Mouse (Mus musculus): ENCODE measurements around the gene Uggt1. TPM values are rescaled to one million over a fixed set of nuclear protein-coding genes. Genes with fewer than 3 reads are reported as not detected.

Uggt1 gene
- polyA plus RNA-seq, 1 experiment from 2014 or later: 29.1 TPM

GRCm38 (mm10) chr1:36275635-36276389 lies 31.3 kb upstream of the Uggt1 start:
- TF ChIP-seq CTCF (IDR thresholded peaks at IDR 0.05): no peak
- TF ChIP-seq EP300 (IDR thresholded peaks at IDR 0.05): no peak
- Histone ChIP-seq H3K4me3 (ENCODE audit: low read depth, low read length) (no peak overlapping the region), H3K4me2 (replicated peaks; ENCODE audit: low read depth, low read length) (no peak overlapping the region), H3K27ac (ENCODE audit: low read length) (no peak overlapping the region), H3K36me3 (ENCODE audit: insufficient read depth, low read length) (no peaks in the 10 kb centered on the region), H3K4me1 (ENCODE audit: insufficient read depth, low read depth, low read length) (peaks cover 4% of the 10 kb centered on the region; the same call in 1 of the 2 replicates), H3K27me3 (replicated peaks; ENCODE audit: insufficient read depth, low read length) (no peaks in the 10 kb centered on the region), H3K9ac (replicated peaks; ENCODE audit: low read depth) (no peak overlapping the region), H3K9me3 (ENCODE audit: low read length) (no peaks in the 10 kb centered on the region)
- WGBS: 68% methylated on average over 13 of the region's 13 CpGs
- ATAC-seq (no peak), DNase-seq (ENCODE audit: low spot score) (no peak)

GRCm38 (mm10) chr1:36274455-36274854 lies 29.9 kb upstream of the Uggt1 start, which contains the start of gene Neurl3:
Gene Neurl3, minus strand, starts transcription at chr1:36274679.
- no peak within 1 kb of the TSS for H3K4me3 ChIP-seq (ENCODE audit: low read depth, low read length)
- no peak within 1 kb of the TSS for H3K9ac ChIP-seq (replicated peaks; ENCODE audit: low read depth)
- no peaks in the 10 kb centered on the region for H3K9me3 ChIP-seq (ENCODE audit: low read length)
- H3K27ac ChIP-seq (ENCODE audit: low read length): no peak within 1 kb of the TSS
- H3K27me3 ChIP-seq (replicated peaks; ENCODE audit: insufficient read depth, low read length): no peaks in the 10 kb centered on the region
- H3K4me1 ChIP-seq (ENCODE audit: insufficient read depth, low read depth, low read length): peaks cover 8% of the 10 kb centered on the region; the same call in 1 of the 2 replicates
- peak within 1 kb of the TSS; percentile 42 for H3K4me2 ChIP-seq (replicated peaks; ENCODE audit: low read depth, low read length)
- H3K36me3 ChIP-seq (ENCODE audit: insufficient read depth, low read length): no peaks in the 10 kb centered on the region
- no peak for ATAC-seq
- TF ChIP-seq CTCF (IDR thresholded peaks at IDR 0.05): no peak
- no peak for TF ChIP-seq EP300 (IDR thresholded peaks at IDR 0.05)
- peak; percentile 24 for DNase-seq (ENCODE audit: low spot score)
- WGBS: 72% methylated on average over 5 of the region's 5 CpGs

- H3K27ac ChIP-seq (ENCODE audit: low read length): peak overlapping the region; percentile 73
- peak; percentile 69 for ATAC-seq
Observed at GRCm38 (mm10) chr1:36273288-36273687, 28.8 kb upstream of the Uggt1 start.

GRCm38 (mm10) chr1:36272546-36272945 lies 28.0 kb upstream of the Uggt1 start:
- ATAC-seq (peak; percentile 25), DNase-seq (ENCODE audit: low spot score) (peak; percentile 59)
- H3K4me2 ChIP-seq (replicated peaks; ENCODE audit: low read depth, low read length): peak overlapping the region; percentile 42
- H3K27me3 ChIP-seq (replicated peaks; ENCODE audit: insufficient read depth, low read length): no peaks in the 10 kb centered on the region
- no peak overlapping the region for H3K9ac ChIP-seq (replicated peaks; ENCODE audit: low read depth)
- no peaks in the 10 kb centered on the region for H3K9me3 ChIP-seq (ENCODE audit: low read length)
- peak overlapping the region; percentile 73 for H3K27ac ChIP-seq (ENCODE audit: low read length)
- H3K36me3 ChIP-seq (ENCODE audit: insufficient read depth, low read length): no peaks in the 10 kb centered on the region
- WGBS: 14% methylated on average over 5 of the region's 5 CpGs
- H3K4me1 ChIP-seq (ENCODE audit: insufficient read depth, low read depth, low read length): peaks cover 8% of the 10 kb centered on the region; the same call in 1 of the 2 replicates
- TF ChIP-seq CTCF (IDR thresholded peaks at IDR 0.05) (no peak), EP300 (IDR thresholded peaks at IDR 0.05) (no peak)
- peak overlapping the region; percentile 17; the same call in 1 of the 2 replicates for H3K4me3 ChIP-seq (ENCODE audit: low read depth, low read length)

More at GRCm38 (mm10) chr1:36273288-36273687, 28.8 kb upstream of the Uggt1 start:
- peak; percentile 79 for DNase-seq (ENCODE audit: low spot score)
- Histone ChIP-seq H3K27me3 (replicated peaks; ENCODE audit: insufficient read depth, low read length) (no peaks in the 10 kb centered on the region), H3K36me3 (ENCODE audit: insufficient read depth, low read length) (no peaks in the 10 kb centered on the region), H3K9me3 (ENCODE audit: low read length) (no peaks in the 10 kb centered on the region), H3K9ac (replicated peaks; ENCODE audit: low read depth) (0 out of 2 replicates have a peak overlapping the region, but pooled peaks have one; percentile 32), H3K4me1 (ENCODE audit: insufficient read depth, low read depth, low read length) (peaks cover 8% of the 10 kb centered on the region; the same call in 1 of the 2 replicates), H3K4me3 (ENCODE audit: low read depth, low read length) (peak overlapping the region; percentile 17; the same call in 1 of the 2 replicates), H3K4me2 (replicated peaks; ENCODE audit: low read depth, low read length) (peak overlapping the region; percentile 42)
- peak; percentile 73 for TF ChIP-seq EP300 (IDR thresholded peaks at IDR 0.05)
- no peak for TF ChIP-seq CTCF (IDR thresholded peaks at IDR 0.05)
- WGBS: 8% methylated on average over 9 of the region's 9 CpGs

GRCm38 (mm10) chr1:36271516-36272230 lies 27.2 kb upstream of the Uggt1 start:
- H3K9ac ChIP-seq (replicated peaks; ENCODE audit: low read depth): no peak overlapping the region
- 62% methylated on average over 8 of the region's 8 CpGs for WGBS
- no peaks in the 10 kb centered on the region for H3K36me3 ChIP-seq (ENCODE audit: insufficient read depth, low read length)
- no peaks in the 10 kb centered on the region for H3K27me3 ChIP-seq (replicated peaks; ENCODE audit: insufficient read depth, low read length)
- H3K4me2 ChIP-seq (replicated peaks; ENCODE audit: low read depth, low read length): peak overlapping the region; percentile 42
- no peaks in the 10 kb centered on the region for H3K9me3 ChIP-seq (ENCODE audit: low read length)
- peak overlapping the region; percentile 38 for H3K27ac ChIP-seq (ENCODE audit: low read length)
- no peak for DNase-seq (ENCODE audit: low spot score)
- peaks cover 8% of the 10 kb centered on the region; the same call in 1 of the 2 replicates for H3K4me1 ChIP-seq (ENCODE audit: insufficient read depth, low read depth, low read length)
- ATAC-seq: no peak
- TF ChIP-seq CTCF (IDR thresholded peaks at IDR 0.05) (no peak), EP300 (IDR thresholded peaks at IDR 0.05) (no peak)
- no peak overlapping the region for H3K4me3 ChIP-seq (ENCODE audit: low read depth, low read length)

GRCm38 (mm10) chr1:36270666-36271065 lies 26.1 kb upstream of the Uggt1 start:
- WGBS: 39% methylated on average over 3 of the region's 3 CpGs
- Histone ChIP-seq H3K27me3 (replicated peaks; ENCODE audit: insufficient read depth, low read length) (no peaks in the 10 kb centered on the region), H3K4me1 (ENCODE audit: insufficient read depth, low read depth, low read length) (peaks cover 8% of the 10 kb centered on the region; the same call in 1 of the 2 replicates), H3K4me2 (replicated peaks; ENCODE audit: low read depth, low read length) (peak overlapping the region; percentile 42; the same call in 1 of the 2 replicates), H3K4me3 (ENCODE audit: low read depth, low read length) (no peak overlapping the region), H3K36me3 (ENCODE audit: insufficient read depth, low read length) (no peaks in the 10 kb centered on the region), H3K9ac (replicated peaks; ENCODE audit: low read depth) (no peak overlapping the region), H3K27ac (ENCODE audit: low read length) (peak overlapping the region; percentile 38; the same call in 1 of the 2 replicates), H3K9me3 (ENCODE audit: low read length) (no peaks in the 10 kb centered on the region)
- TF ChIP-seq CTCF (IDR thresholded peaks at IDR 0.05): no peak
- no peak for TF ChIP-seq EP300 (IDR thresholded peaks at IDR 0.05)
- peak; percentile 76 for DNase-seq (ENCODE audit: low spot score)
- peak; percentile 52 for ATAC-seq

All from lung, postnatal 0 days (tissue).